28 mouse cellular contexts compared by ENCODE assay signal in genomic region chr16:22800849-22801109, GRCm38 (mm10). TPM values are rescaled to one million over a fixed set of nuclear protein-coding genes. Genes with fewer than 3 reads are reported as not detected.
DNase-seq lines count a peak whose midpoint lies in the region; ATAC-seq and TF ChIP-seq lines count a peak whose summit lies in the region.
"Had no signal": no experiment of that assay in that cellular context is flagged by ENCODE, and none has a peak within 500 bp of the region (broad histone marks: within the 10 kb centered on the region; RNA-seq: fewer than 3 reads in every experiment).

No protein-coding gene starts in this region.

- H3K4me2 ChIP-seq in forebrain, postnatal 0 days (ENCODE audit: low read depth): no peak overlapping the region
- H3K4me2 ChIP-seq in midbrain, embryonic 12.5 days (replicated peaks): peak overlapping the region; percentile 6
- H3K4me2 ChIP-seq in midbrain, postnatal 0 days (ENCODE audit: low read depth, low read length, poor library complexity, severe bottlenecking): no peak overlapping the region
- H3K4me2 ChIP-seq: heart, embryonic 12.5 days; intestine, embryonic 15.5 days; liver, embryonic 12.5 days; lung, embryonic 14.5 days had no signal

- no peak for DNase-seq in forebrain, embryonic 10.5 days (ENCODE audit: extremely low spot score, low spot score)
- no peak for DNase-seq in forebrain, postnatal 0 days
- no peak for DNase-seq in midbrain, postnatal 0 days (ENCODE audit: low spot score)
- DNase-seq in NIH3T3 (ENCODE audit: low read depth) (peak; percentile 16), liver (no peak)
- no peak for DNase-seq in right cerebral cortex, postnatal 10 days (ENCODE audit: low spot score in 2 of 2)
- DNase-seq: adrenal gland, postnatal 14 days; cerebellum, adult 11-12 months; gastrocnemius, adult 2 months; heart, postnatal 36 days; kidney, postnatal 14 days; lung, embryonic 14.5 days; lung, postnatal 4 days; thymus, adult 2 months had no signal

- peak overlapping the region; percentile 12 for H3K4me3 ChIP-seq in forebrain, embryonic 10.5 days
- H3K4me3 ChIP-seq in forebrain, postnatal 0 days (ENCODE audit: low read depth, low read length): no peak overlapping the region
- H3K4me3 ChIP-seq in midbrain, embryonic 12.5 days: no peak overlapping the region
- H3K4me3 ChIP-seq in midbrain, postnatal 0 days (ENCODE audit: low read depth, low read length): no peak overlapping the region
- H3K4me3 ChIP-seq: gastrocnemius, adult 2 months; heart, embryonic 12.5 days; intestine, embryonic 15.5 days; left cerebral cortex, adult 2 months; limb, embryonic 10.5 days; liver, embryonic 12.5 days had no signal

- WGBS in forebrain, embryonic 10.5 days: 11% methylated on average over 5 of the region's 5 CpGs
- 10% methylated on average over 5 of the region's 5 CpGs for WGBS in forebrain, postnatal 0 days
- 8% methylated on average over 5 of the region's 5 CpGs for WGBS in midbrain, embryonic 12.5 days
- WGBS in midbrain, postnatal 0 days: 9% methylated on average over 5 of the region's 5 CpGs

- H3K9ac ChIP-seq in forebrain, postnatal 0 days: no peak overlapping the region
- no peak overlapping the region for H3K9ac ChIP-seq in midbrain, embryonic 12.5 days (replicated peaks)
- no peak overlapping the region for H3K9ac ChIP-seq in midbrain, postnatal 0 days (replicated peaks; ENCODE audit: low read length, poor library complexity, severe bottlenecking)
- H3K9ac ChIP-seq: heart, embryonic 12.5 days; intestine, embryonic 15.5 days; liver, embryonic 12.5 days; lung, embryonic 14.5 days had no signal

- TF ChIP-seq CTCF in forebrain, postnatal 0 days (IDR thresholded peaks at IDR 0.05; ENCODE audit: low read depth): no peak
- no peak for TF ChIP-seq CTCF in midbrain, postnatal 0 days (IDR thresholded peaks at IDR 0.05)

- H3K27me3 ChIP-seq in forebrain, embryonic 10.5 days (ENCODE audit: poor library complexity, severe bottlenecking): peaks cover 81% of the 10 kb centered on the region
- no peaks in the 10 kb centered on the region for H3K27me3 ChIP-seq in forebrain, postnatal 0 days (ENCODE audit: insufficient read depth, low read length)
- H3K27me3 ChIP-seq in midbrain, embryonic 12.5 days: peaks cover 83% of the 10 kb centered on the region
- H3K27me3 ChIP-seq in midbrain, postnatal 0 days (ENCODE audit: insufficient read depth, low read length): peaks cover 19% of the 10 kb centered on the region
- H3K27me3 ChIP-seq: intestine, embryonic 15.5 days had no signal

- H3K27ac ChIP-seq in forebrain, embryonic 10.5 days: peak overlapping the region; percentile 80
- H3K27ac ChIP-seq in forebrain, postnatal 0 days (ENCODE audit: low read depth, low read length): no peak overlapping the region
- H3K27ac ChIP-seq in midbrain, embryonic 12.5 days (replicated peaks): no peak overlapping the region
- H3K27ac ChIP-seq in midbrain, postnatal 0 days (ENCODE audit: low read depth, low read length): no peak overlapping the region
- H3K27ac ChIP-seq: gastrocnemius, adult 2 months; intestine, embryonic 15.5 days; left cerebral cortex, adult 2 months; limb, embryonic 10.5 days; liver, embryonic 12.5 days had no signal

- H3K36me3 ChIP-seq in forebrain, embryonic 10.5 days (replicated peaks): no peaks in the 10 kb centered on the region
- no peaks in the 10 kb centered on the region for H3K36me3 ChIP-seq in forebrain, postnatal 0 days (ENCODE audit: insufficient read depth)
- H3K36me3 ChIP-seq in midbrain, embryonic 12.5 days: no peaks in the 10 kb centered on the region
- no peaks in the 10 kb centered on the region for H3K36me3 ChIP-seq in midbrain, postnatal 0 days (ENCODE audit: insufficient read depth, low read length)
- H3K36me3 ChIP-seq: heart, embryonic 12.5 days; intestine, embryonic 15.5 days; limb, embryonic 10.5 days; liver, embryonic 12.5 days had no signal

- H3K9me3 ChIP-seq in forebrain, embryonic 10.5 days: 0 out of 2 replicates have a peak, but pooled peaks cover 6% of the 10 kb centered on the region
- H3K9me3 ChIP-seq in forebrain, postnatal 0 days (ENCODE audit: low read length): no peaks in the 10 kb centered on the region
- H3K9me3 ChIP-seq in midbrain, embryonic 12.5 days: no peaks in the 10 kb centered on the region
- no peaks in the 10 kb centered on the region for H3K9me3 ChIP-seq in midbrain, postnatal 0 days (ENCODE audit: low read length)
- H3K9me3 ChIP-seq: heart, embryonic 12.5 days; intestine, embryonic 15.5 days; limb, embryonic 10.5 days; liver, embryonic 12.5 days had no signal

- peaks cover 27% of the 10 kb centered on the region for H3K4me1 ChIP-seq in forebrain, embryonic 10.5 days
- H3K4me1 ChIP-seq in forebrain, postnatal 0 days (ENCODE audit: insufficient read depth): no peaks in the 10 kb centered on the region
- peaks cover 23% of the 10 kb centered on the region for H3K4me1 ChIP-seq in midbrain, embryonic 12.5 days
- H3K4me1 ChIP-seq in midbrain, postnatal 0 days (ENCODE audit: insufficient read depth, low read length): no peaks in the 10 kb centered on the region
- H3K4me1 ChIP-seq: heart, embryonic 12.5 days; intestine, embryonic 15.5 days; limb, embryonic 10.5 days; liver, embryonic 12.5 days had no signal

- no peak for ATAC-seq in forebrain, postnatal 0 days
- peak; percentile 16; the same call in 1 of the 2 replicates for ATAC-seq in midbrain, embryonic 12.5 days (ENCODE audit: low FRiP score, low read depth)
- ATAC-seq in midbrain, postnatal 0 days (ENCODE audit: low FRiP score): no peak
- ATAC-seq in megakaryocyte, adult 5-6 weeks (ENCODE audit: poor library complexity, severe bottlenecking): 0 out of 2 replicates have a peak, but pooled peaks have one; percentile 34
- ATAC-seq: intestine, embryonic 15.5 days; liver, embryonic 12.5 days had no signal

RNA-seq across cellular contexts. Expression of gene Crygs, which starts 10.6 kb away (rescaled TPM):
- not detected in 2 replicates for polyA plus RNA-seq in forebrain, embryonic 10.5 days (2016; fragmentation: Nextera tagmentation; extraction: Ambion mirVana)
- not detected in 2 replicates for total RNA-seq in forebrain, postnatal 0 days (2014; rRNA removed)
- polyA plus RNA-seq in forebrain, postnatal 0 days (2015; fragmentation: Nextera tagmentation; extraction: Ambion mirVana): 0.16 and 0.18 TPM in 2 replicates
- polyA plus RNA-seq in midbrain, embryonic 12.5 days (2016; fragmentation: Nextera tagmentation; extraction: Ambion mirVana): not detected in 2 replicates
- total RNA-seq in midbrain, postnatal 0 days (2014; rRNA removed): not detected in 2 replicates
- polyA plus RNA-seq in midbrain, postnatal 0 days (2015; fragmentation: Nextera tagmentation; extraction: Ambion mirVana): 0.45 TPM in 1 of 2 replicates, not detected in the other
- not detected in 2 replicates for total RNA-seq in megakaryocyte, adult 5-6 weeks (2015)
- total RNA-seq in megakaryocyte, adult 5-6 weeks (2017): not detected in 2 replicates
- total RNA-seq: adrenal gland, postnatal 14 days; gastrocnemius, adult 2 months; granulocyte monocyte progenitor cell, adult 5-6 weeks; heart, postnatal 36 days; layer of hippocampus, adult 8-10 months; left cerebral cortex, adult 2 months; MEL; monocyte, adult 5-6 weeks had no signal
- polyA plus RNA-seq: C2C12; heart, embryonic 12.5 days; intestine, embryonic 15.5 days; limb, embryonic 10.5 days; lung, embryonic 14.5 days; small intestine, adult 2 months; thymus, adult 2 months; urinary bladder, adult 2 months had no signal

RNA-seq across cellular contexts. Expression of gene Tbccd1, which starts 56.7 kb away (rescaled TPM):
- 35.3 and 36.0 TPM in 2 replicates for polyA plus RNA-seq in forebrain, embryonic 10.5 days (2016; fragmentation: Nextera tagmentation; extraction: Ambion mirVana)
- 18.0 and 19.0 TPM in 2 replicates for total RNA-seq in forebrain, postnatal 0 days (2014; rRNA removed)
- polyA plus RNA-seq in forebrain, postnatal 0 days (2015; fragmentation: Nextera tagmentation; extraction: Ambion mirVana): 13.7 and 14.9 TPM in 2 replicates
- polyA plus RNA-seq in midbrain, embryonic 12.5 days (2016; fragmentation: Nextera tagmentation; extraction: Ambion mirVana): 31.4 and 34.0 TPM in 2 replicates
- 16.2 and 19.1 TPM in 2 replicates for total RNA-seq in midbrain, postnatal 0 days (2014; rRNA removed)
- polyA plus RNA-seq in midbrain, postnatal 0 days (2015; fragmentation: Nextera tagmentation; extraction: Ambion mirVana): 14.5 and 15.9 TPM in 2 replicates
- total RNA-seq in megakaryocyte, adult 5-6 weeks (2015): 14.3 and 24.1 TPM in 2 replicates
- total RNA-seq in megakaryocyte, adult 5-6 weeks (2017): 18.7 and 21.0 TPM in 2 replicates

RNA-seq across cellular contexts. Expression of gene Dnajb11, which starts 56.9 kb away (rescaled TPM):
- polyA plus RNA-seq in forebrain, embryonic 10.5 days (2016; fragmentation: Nextera tagmentation; extraction: Ambion mirVana): 92.2 and 93.8 TPM in 2 replicates
- total RNA-seq in forebrain, postnatal 0 days (2014; rRNA removed): 55.2 and 63.0 TPM in 2 replicates
- polyA plus RNA-seq in forebrain, postnatal 0 days (2015; fragmentation: Nextera tagmentation; extraction: Ambion mirVana): 76.7 and 86.1 TPM in 2 replicates
- polyA plus RNA-seq in midbrain, embryonic 12.5 days (2016; fragmentation: Nextera tagmentation; extraction: Ambion mirVana): 93.1 and 94.1 TPM in 2 replicates
- 58.7 and 63.0 TPM in 2 replicates for total RNA-seq in midbrain, postnatal 0 days (2014; rRNA removed)
- 88.4 and 89.9 TPM in 2 replicates for polyA plus RNA-seq in midbrain, postnatal 0 days (2015; fragmentation: Nextera tagmentation; extraction: Ambion mirVana)
- 62.0 and 63.4 TPM in 2 replicates for total RNA-seq in megakaryocyte, adult 5-6 weeks (2015)
- 142 and 147 TPM in 2 replicates for total RNA-seq in megakaryocyte, adult 5-6 weeks (2017)

Comparison
In these comparisons a context has a peak if more than half of its experiments do, and no peak if none do; other contexts are left out.
1. ATAC-seq: peak in midbrain, embryonic 12.5 days (single experiment) and megakaryocyte, adult 5-6 weeks (single experiment); none in forebrain, postnatal 0 days (single experiment) and midbrain, postnatal 0 days (single experiment).